Mouse (Mus musculus) heart, embryonic 15.5 days (tissue): Measurements from ENCODE around the gene Cntnap4. TPM values are rescaled to one million over a fixed set of nuclear protein-coding genes. Genes with fewer than 3 reads are reported as not detected.
"Not testable (repeated sequence)": the region's sequence is repeated elsewhere in the genome, so short reads cannot be mapped to it uniquely, and the experiment has no call there.

Experiments used
- ATAC-seq: fragments of 200-750 bp; cut with Nextera tagmentation; replicated peaks from 2 replicates; pipeline ENCODE4 v1.8.0; 2017; ENCODE audit warnings: low read depth, moderate TSS enrichment; ENCODE audit not compliant: insufficient number of reproducible peaks, insufficient read depth, low FRiP score
- H3K27ac ChIP-seq: fragments of 300-500 bp; sonication (generic); 2 replicates; pipeline ENCODE4 v1.5.1; 2015; ENCODE audit warnings: mild to moderate bottlenecking, inconsistent platforms
- H3K27me3 ChIP-seq: fragments of 300-500 bp; sonication (generic); 2 replicates; pipeline ENCODE4 v1.6.1; 2015; ENCODE audit warnings: inconsistent platforms
- H3K36me3 ChIP-seq: fragments of 300-500 bp; sonication (generic); 2 replicates; pipeline ENCODE4 v1.6.1; 2015; ENCODE audit warnings: mild to moderate bottlenecking, inconsistent platforms
- H3K4me1 ChIP-seq: fragments of 300-500 bp; sonication (generic); replicated peaks from 2 replicates; pipeline ENCODE4 v1.6.1; 2015; ENCODE audit warnings: inconsistent platforms
- H3K4me2 ChIP-seq: fragments of 300-500 bp; sonication (generic); 2 replicates; pipeline ENCODE4 v1.6.1; 2015; ENCODE audit warnings: inconsistent platforms, mild to moderate bottlenecking, moderate library complexity
- H3K4me3 ChIP-seq: fragments of 300-500 bp; sonication (generic); 2 replicates; pipeline ENCODE4 v1.5.1; 2015; ENCODE audit warnings: mild to moderate bottlenecking, inconsistent platforms
- H3K9ac ChIP-seq: fragments of 300-500 bp; sonication (generic); 2 replicates; pipeline ENCODE4 v1.6.1; 2015; ENCODE audit warnings: mild to moderate bottlenecking, inconsistent platforms
- H3K9me3 ChIP-seq: fragments of 300-500 bp; sonication (generic); replicated peaks from 2 replicates; pipeline ENCODE4 v1.6.1; 2016; ENCODE audit warnings: inconsistent platforms
- WGBS: fragments of 180-500 bp; shearing (Covaris S2); methylation state at CpG from one replicate; pipeline ENCODE4 v1.1.7; 2015; ENCODE audit warnings: mixed read lengths; 5-methylcytosine and 5-hydroxymethylcytosine counted together
- polyA plus RNA-seq: library from polyadenylated mRNA; unstranded; fragments of >200 nt; fragmentation: Nextera tagmentation; extraction: Ambion mirVana; gene quantifications from 2 replicates; pipeline ENCODE4 v1.2.1, GENCODE M21; 2015

Cntnap4 gene
- polyA plus RNA-seq, 1 experiment from 2014 or later = 0.09 TPM

DNA sequence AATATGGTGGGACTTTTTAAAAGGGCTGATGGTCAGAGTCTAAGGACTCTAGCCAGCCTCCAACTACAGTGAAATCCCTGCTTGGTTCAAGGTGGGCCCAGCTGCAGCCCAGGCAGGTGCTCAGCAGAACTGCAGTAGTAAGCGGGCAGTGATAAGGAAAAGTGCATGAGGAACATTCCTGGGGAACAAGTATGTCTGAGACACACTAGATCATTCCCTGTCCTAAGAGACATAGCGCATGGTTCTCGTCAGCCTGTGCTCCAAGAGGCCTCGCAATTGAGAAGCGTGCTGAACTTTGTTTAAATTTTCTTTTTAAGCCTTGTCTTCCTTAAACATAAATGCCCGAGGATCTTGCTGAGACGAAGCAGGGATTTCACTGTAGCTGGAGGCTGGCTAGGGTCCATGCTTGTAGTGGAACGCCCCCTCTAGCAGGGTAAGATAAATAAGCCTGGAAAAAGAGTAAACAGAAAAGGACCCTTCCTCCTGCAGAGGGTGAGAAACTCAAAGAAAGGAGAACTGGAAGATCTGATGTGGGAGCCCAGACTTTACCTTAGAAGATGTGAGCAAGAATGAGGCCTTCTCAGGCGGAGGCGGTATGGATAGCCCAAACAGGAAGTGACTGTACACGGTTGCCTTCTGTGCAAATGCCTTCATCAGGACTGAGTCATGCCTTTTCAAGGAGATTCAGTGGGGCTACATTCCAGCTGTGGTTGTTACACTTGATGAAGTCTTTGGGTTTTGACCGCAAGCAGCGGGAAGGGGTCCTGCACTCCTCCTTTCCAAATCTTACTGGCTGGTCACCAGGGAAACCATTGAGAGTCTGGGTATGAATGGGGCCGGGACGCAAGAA is 161.0 kb downstream of the Cntnap4 start:
- H3K9ac ChIP-seq = no peak overlapping the region
- H3K27ac ChIP-seq = no peak overlapping the region
- H3K9me3 ChIP-seq = no peaks in the 10 kb centered on the region
- no peaks in the 10 kb centered on the region for H3K36me3 ChIP-seq
- no peaks in the 10 kb centered on the region for H3K27me3 ChIP-seq
- H3K4me3 ChIP-seq = no peak overlapping the region
- WGBS = 82% methylated on average over 15 of the region's 15 CpGs
- no peak for ATAC-seq
- H3K4me2 ChIP-seq = no peak overlapping the region
- H3K4me1 ChIP-seq = no peaks in the 10 kb centered on the region

DNA sequence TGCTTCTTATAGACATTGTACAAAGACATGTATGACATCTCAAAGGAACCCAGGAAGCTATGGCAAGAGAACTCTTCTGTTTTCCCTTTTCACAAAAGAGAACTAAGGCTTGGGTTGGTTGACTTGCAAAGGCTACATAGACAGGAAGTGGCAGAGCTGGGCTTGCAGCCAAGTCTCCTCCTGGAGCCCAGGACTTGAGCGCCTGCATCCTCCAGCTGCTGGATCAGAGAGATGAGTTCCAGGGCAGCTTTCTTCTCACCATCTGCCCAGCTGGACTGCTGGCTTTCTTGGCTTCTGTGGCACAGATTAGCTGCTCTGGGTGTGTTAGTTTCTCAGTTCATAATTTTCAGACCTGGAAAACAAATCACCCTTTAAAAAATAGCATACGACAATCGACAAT is 165.7 kb downstream of the Cntnap4 start:
- no peaks in the 10 kb centered on the region for H3K27me3 ChIP-seq
- H3K4me2 ChIP-seq = no peak overlapping the region
- H3K9ac ChIP-seq = no peak overlapping the region
- WGBS = 70% methylated on average over 3 of the region's 3 CpGs
- no peak for ATAC-seq
- H3K9me3 ChIP-seq = no peaks in the 10 kb centered on the region
- H3K27ac ChIP-seq = no peak overlapping the region
- H3K4me1 ChIP-seq = no peaks in the 10 kb centered on the region
- H3K36me3 ChIP-seq = no peaks in the 10 kb centered on the region
- H3K4me3 ChIP-seq = no peak overlapping the region

GRCm38 (mm10) chr8:112743331-112743730 is 173.5 kb downstream of the Cntnap4 start:
- H3K27me3 ChIP-seq = no peaks in the 10 kb centered on the region
- no peaks in the 10 kb centered on the region for H3K9me3 ChIP-seq
- no peak for ATAC-seq
- no peak overlapping the region for H3K4me2 ChIP-seq
- no peaks in the 10 kb centered on the region for H3K4me1 ChIP-seq
- 75% methylated on average over 4 of the region's 4 CpGs for WGBS
- no peak overlapping the region for H3K27ac ChIP-seq
- H3K36me3 ChIP-seq = no peaks in the 10 kb centered on the region
- no peak overlapping the region for H3K9ac ChIP-seq
- no peak overlapping the region for H3K4me3 ChIP-seq

- Histone ChIP-seq H3K36me3 (no peaks in the 10 kb centered on the region), H3K4me3 (no peak overlapping the region), H3K27me3 (no peaks in the 10 kb centered on the region), H3K27ac (no peak overlapping the region), H3K9me3 (no peaks in the 10 kb centered on the region), H3K4me1 (no peaks in the 10 kb centered on the region), H3K4me2 (no peak overlapping the region), H3K9ac (no peak overlapping the region)
- no peak for ATAC-seq
- 81% methylated on average over 5 of the region's 5 CpGs for WGBS
Measured at GRCm38 (mm10) chr8:112747296-112747695, 177.5 kb downstream of the Cntnap4 start.

DNA sequence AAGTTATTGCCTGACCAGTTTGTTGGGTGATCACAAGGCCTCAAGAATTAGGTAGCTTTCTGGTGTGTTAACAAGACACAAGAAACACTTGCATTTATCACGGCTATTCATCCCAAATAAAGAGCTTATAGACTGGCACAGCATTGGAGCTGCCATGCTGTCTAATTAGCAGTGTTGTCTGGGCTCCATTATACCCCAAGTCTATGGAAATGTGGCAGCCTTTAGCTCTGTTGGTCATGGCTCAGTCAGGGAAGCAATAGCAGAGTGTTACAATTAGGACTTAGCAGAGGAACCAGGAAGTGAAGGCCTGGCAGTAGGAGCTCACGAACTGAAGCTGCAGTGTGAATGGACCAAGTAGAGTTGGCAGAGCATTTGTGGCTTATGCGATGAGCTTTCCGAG is 185.3 kb downstream of the Cntnap4 start:
- Histone ChIP-seq H3K27me3 (no peaks in the 10 kb centered on the region), H3K4me3 (no peak overlapping the region), H3K4me2 (no peak overlapping the region), H3K27ac (no peak overlapping the region), H3K4me1 (no peaks in the 10 kb centered on the region), H3K36me3 (no peaks in the 10 kb centered on the region), H3K9ac (no peak overlapping the region), H3K9me3 (no peaks in the 10 kb centered on the region)
- WGBS = 79% methylated on average over 4 of the region's 4 CpGs
- ATAC-seq = no peak

DNA sequence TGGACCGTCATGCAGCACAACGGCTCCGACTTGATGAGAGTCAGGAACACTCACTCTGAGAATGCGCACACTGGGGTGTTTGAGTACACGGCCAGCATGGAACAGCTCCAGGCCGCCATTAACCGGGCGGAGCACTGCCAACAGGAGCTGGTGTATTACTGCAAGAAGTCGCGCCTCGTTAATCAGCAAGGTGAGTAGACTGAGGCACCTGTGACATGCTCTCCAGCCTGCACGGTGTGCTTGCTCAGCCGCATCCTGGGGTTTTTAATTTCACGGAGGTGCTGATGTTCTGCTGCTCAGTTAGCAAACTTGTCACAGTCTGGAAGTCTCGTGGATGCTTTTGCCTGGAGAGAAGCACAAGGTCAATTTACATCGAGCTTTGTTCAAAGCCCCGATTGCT is 233.2 kb downstream of the Cntnap4 start:
- Histone ChIP-seq H3K4me2 (no peak overlapping the region), H3K4me1 (no peaks in the 10 kb centered on the region)
- whole genome bisulfite sequencing = 87% methylated on average over 17 of the region's 17 CpGs

GRCm38 (mm10) chr8:112809382-112809781 is 239.5 kb downstream of the Cntnap4 start:
- ATAC-seq = no peak
- H3K4me1 ChIP-seq = no peaks in the 10 kb centered on the region
- H3K36me3 ChIP-seq = no peaks in the 10 kb centered on the region
- no peaks in the 10 kb centered on the region for H3K9me3 ChIP-seq
- H3K9ac ChIP-seq = no peak overlapping the region
- H3K4me3 ChIP-seq = no peak overlapping the region
- no peak overlapping the region for H3K4me2 ChIP-seq
- WGBS = 55% methylated on average over 6 of the region's 6 CpGs
- no peaks in the 10 kb centered on the region for H3K27me3 ChIP-seq
- no peak overlapping the region for H3K27ac ChIP-seq

More for the DNA sequence above, 233.2 kb downstream of the Cntnap4 start:
- no peaks in the 10 kb centered on the region for H3K36me3 ChIP-seq
- H3K27ac ChIP-seq = no peak overlapping the region
- H3K9ac ChIP-seq = no peak overlapping the region
- H3K4me3 ChIP-seq = no peak overlapping the region
- no peak for ATAC-seq
- H3K27me3 ChIP-seq = no peaks in the 10 kb centered on the region
- no peaks in the 10 kb centered on the region for H3K9me3 ChIP-seq

DNA sequence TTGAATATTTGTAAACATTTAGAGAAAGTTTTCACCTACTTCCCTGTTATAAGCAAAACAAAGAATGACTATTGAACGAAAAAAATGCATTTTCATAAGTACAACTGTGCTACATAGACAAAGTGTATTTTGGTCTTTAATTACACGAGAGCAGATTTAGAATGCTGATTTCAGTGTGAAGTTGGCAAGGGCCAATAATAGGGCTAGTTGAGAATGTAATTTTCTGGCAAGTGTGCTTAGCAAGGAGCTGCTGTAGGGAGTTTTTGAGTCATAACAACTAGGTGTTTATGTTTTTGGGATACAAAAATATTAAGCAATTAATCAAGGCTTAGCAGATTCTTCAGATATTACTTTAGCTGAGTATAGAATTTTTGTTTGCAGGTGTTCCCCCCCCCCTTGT is 271.2 kb downstream of the Cntnap4 start:
- no peak overlapping the region for H3K4me3 ChIP-seq
- no peak overlapping the region for H3K4me2 ChIP-seq
- no peaks in the 10 kb centered on the region for H3K4me1 ChIP-seq
- H3K36me3 ChIP-seq = no peaks in the 10 kb centered on the region
- no peak overlapping the region for H3K9ac ChIP-seq
- 68% methylated on average over 2 of the region's 2 CpGs for WGBS
- ATAC-seq = no peak
- H3K27ac ChIP-seq = no peak overlapping the region
- no peaks in the 10 kb centered on the region for H3K9me3 ChIP-seq
- H3K27me3 ChIP-seq = no peaks in the 10 kb centered on the region

DNA sequence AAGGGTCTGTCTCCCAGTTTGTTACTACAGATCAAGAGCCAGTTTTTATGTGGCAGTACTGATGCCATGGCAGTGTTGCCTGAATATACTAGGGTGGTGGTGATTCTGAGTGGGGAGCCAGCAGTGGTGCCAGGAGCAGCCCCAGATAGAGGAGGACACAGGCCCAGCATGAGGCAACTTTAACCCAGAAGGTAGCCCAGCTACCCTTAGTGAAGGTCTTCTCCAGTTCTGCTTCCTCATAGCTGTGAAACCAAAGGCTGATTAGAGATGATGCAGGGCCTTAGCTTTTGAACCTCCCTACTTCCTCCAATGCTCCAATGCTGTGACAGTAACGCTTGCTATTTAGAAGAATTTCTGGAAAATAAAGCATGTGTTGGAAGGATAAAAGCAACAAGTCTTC is 279.7 kb downstream of the Cntnap4 start:
- not testable (repeated sequence) for H3K36me3 ChIP-seq, H3K4me1 ChIP-seq, ATAC-seq, H3K4me3 ChIP-seq, H3K4me2 ChIP-seq, H3K9ac ChIP-seq, H3K27me3 ChIP-seq, H3K9me3 ChIP-seq, H3K27ac ChIP-seq
- 78% methylated on average over 1 of the region's 1 CpGs for WGBS

- no peak for ATAC-seq
- peak overlapping the region; percentile 23; the same call in 1 of the 2 replicates for H3K4me2 ChIP-seq
Measured at GRCm38 (mm10) chr8:112906458-112907112, 336.7 kb downstream of the Cntnap4 start.

DNA sequence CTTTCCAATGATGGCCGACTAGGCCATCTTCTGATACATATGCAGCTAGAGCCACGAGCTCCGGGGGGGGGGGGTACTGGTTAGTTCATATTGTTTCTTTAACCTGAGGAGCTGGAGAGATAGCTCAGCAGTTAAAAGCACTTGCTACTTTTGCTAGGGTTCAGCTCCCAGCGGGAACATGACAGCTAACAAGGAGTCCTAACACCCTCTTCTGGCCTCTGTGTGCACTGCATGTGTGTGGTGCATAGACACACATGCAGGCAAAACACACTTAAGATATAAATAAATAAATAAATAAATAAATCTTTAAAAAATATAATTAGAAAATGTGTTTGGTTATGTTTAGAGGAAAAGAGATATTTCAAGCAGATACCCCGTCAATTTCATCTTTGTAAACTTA is 339.7 kb downstream of the Cntnap4 start:
- H3K9ac ChIP-seq = no peak overlapping the region
- H3K9me3 ChIP-seq = no peaks in the 10 kb centered on the region
- 59% methylated on average over 5 of the region's 5 CpGs for WGBS
- no peaks in the 10 kb centered on the region for H3K36me3 ChIP-seq
- H3K4me3 ChIP-seq = no peak overlapping the region
- peaks cover 9% of the 10 kb centered on the region for H3K4me1 ChIP-seq
- H3K4me2 ChIP-seq = no peak overlapping the region
- no peak for ATAC-seq
- no peak overlapping the region for H3K27ac ChIP-seq
- no peaks in the 10 kb centered on the region for H3K27me3 ChIP-seq

More at GRCm38 (mm10) chr8:112906458-112907112, 336.7 kb downstream of the Cntnap4 start:
- 32% methylated on average over 8 of the region's 8 CpGs for WGBS
- no peak overlapping the region for H3K9ac ChIP-seq
- H3K27me3 ChIP-seq = no peaks in the 10 kb centered on the region
- no peaks in the 10 kb centered on the region for H3K36me3 ChIP-seq
- no peak overlapping the region for H3K4me3 ChIP-seq
- peaks cover 9% of the 10 kb centered on the region for H3K4me1 ChIP-seq
- H3K27ac ChIP-seq = no peak overlapping the region
- H3K9me3 ChIP-seq = no peaks in the 10 kb centered on the region

DNA sequence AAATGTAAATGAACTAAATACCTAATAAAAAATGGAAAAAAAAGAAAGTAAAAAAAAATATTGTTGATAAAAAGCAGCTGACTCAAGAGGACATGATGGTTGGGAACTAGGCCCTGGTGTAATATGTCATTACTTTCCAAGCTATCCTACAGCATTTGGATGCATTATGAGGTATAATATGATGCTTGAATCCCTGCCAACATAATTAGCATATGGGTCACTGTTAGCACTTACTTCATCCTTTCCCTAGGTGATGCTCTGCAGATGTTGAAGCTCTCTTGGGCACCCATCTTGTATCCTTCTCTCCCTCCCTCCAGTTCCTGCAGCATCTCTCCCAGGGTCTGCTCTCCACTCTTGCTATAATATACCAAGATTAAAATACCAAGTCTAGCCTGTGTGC is 341.6 kb downstream of the Cntnap4 start:
- H3K4me3 ChIP-seq = no peak overlapping the region
- no peak overlapping the region for H3K4me2 ChIP-seq
- H3K27me3 ChIP-seq = no peaks in the 10 kb centered on the region

More for the DNA sequence above, 341.6 kb downstream of the Cntnap4 start:
- no peaks in the 10 kb centered on the region for H3K9me3 ChIP-seq
- no peak for ATAC-seq
- H3K27ac ChIP-seq = no peak overlapping the region
- H3K36me3 ChIP-seq = no peaks in the 10 kb centered on the region
- no peak overlapping the region for H3K9ac ChIP-seq
- H3K4me1 ChIP-seq = peaks cover 8% of the 10 kb centered on the region
